Mouse (Mus musculus) retina, embryonic 14.5 days (tissue): ENCODE measurements around the gene Pank4.
A peak's percentile ranks its signal among the peaks of the same experiment; 100 is the strongest.

Source experiments
- DNase-seq: peaks from one replicate; pipeline ENCODE4 v3.0.0-alpha.2; 2015; ENCODE audit warnings: low spot score

The Pank4 gene

GRCm38 (mm10) chr4:154967173-154967572 lies 3.2 kb downstream of the Pank4 start:
- peak; percentile 77 for DNase-seq

DNA sequence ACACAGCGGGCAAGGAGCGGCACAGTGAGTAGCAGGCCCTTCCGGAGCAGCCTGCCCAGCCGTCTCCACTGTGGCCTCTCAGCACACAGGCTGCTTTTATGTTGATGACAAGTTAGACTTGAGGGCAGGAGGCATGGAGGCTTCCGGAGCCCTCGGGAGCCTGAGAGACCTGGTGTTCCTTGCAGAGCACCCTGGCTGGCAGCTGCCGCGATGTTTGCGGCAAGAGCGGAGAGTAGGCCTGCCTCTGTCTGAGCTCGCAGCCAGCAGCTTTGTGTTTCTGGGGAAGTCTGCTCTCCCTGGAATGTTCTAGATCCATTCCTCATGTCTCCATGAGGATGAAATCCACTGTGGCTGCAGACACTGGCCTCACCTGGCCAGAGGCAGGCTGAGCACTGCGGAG lies 8.6 kb downstream of the Pank4 start:
- no peak for DNase-seq

- DNase-seq, result no peak
These were observed 10.3 kb downstream of the Pank4 start for GRCm38 (mm10) chr4:154974163-154974611.

GRCm38 (mm10) chr4:154980110-154980509 lies 16.2 kb downstream of the Pank4 start:
- DNase-seq, result no peak

GRCm38 (mm10) chr4:154981076-154981475 lies 17.2 kb downstream of the Pank4 start:
- no peak for DNase-seq

DNA sequence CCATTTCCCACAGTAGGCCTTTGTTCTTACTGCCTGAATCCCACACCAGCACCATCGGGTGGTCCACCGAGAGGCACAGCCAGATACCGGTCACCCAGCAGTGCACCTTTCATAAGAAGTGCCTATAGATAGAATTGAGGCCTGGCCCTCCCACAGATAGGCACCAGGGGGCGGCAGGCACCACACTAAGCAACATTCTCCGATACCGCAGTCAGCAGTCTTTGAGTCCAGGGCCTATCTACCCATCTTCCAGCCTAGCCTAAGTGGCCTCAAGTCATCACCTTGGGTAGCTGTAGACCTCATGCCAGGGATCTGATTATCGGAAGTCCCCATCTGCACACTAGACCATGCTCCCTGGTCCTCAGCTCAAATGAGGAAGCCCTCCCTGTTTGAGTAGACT lies 17.6 kb downstream of the Pank4 start:
- DNase-seq, result peak; percentile 67

DNA sequence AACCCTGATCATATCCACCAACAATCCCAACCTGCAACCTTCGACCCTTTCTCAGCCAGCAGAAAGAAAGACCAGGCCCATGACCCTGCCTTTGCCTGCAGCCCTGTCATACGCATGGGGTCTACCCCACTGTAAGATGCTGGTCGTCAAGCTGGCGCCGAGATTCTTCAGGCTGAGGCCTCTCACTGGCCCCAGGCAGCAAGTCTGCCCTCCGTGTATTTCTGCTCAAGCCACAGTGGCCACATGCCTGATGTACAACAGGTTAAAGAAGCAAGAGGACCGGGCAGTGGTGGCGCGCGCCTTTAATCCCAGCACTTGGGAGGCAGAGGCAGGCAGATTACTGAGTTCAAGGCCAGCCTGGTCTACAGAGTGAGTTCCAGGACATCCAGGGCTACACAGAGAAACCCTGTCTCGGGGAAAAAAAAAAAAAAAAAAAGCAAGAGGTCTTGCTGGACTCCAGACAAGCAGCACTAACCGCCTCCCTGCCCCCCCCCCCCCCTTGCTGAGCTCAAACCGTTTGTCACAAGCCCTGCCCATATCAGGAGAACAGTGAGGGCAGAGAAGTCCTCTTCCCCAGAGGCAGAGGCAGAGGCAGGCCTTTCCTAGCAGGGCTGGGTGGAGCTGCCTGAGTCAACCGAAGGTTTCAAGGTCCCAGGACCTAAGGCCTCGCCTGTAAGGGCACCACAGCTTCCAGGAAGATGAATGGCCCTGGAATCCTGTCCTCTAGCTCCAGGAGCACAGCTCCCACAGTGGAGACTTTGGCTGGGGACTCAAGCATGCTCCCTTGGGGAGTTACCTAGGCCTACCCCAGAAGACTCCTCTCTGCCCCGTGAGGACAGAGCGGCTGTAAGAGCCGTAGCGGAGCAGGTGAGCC lies 18.6 kb downstream of the Pank4 start:
- DNase-seq, result no peak

GRCm38 (mm10) chr4:154983767-154984166 lies 19.8 kb downstream of the Pank4 start:
- DNase-seq, result no peak

- DNase-seq, result no peak
These were observed 21.3 kb downstream of the Pank4 start for GRCm38 (mm10) chr4:154985151-154985777.

- peak; percentile 81 for DNase-seq
These were observed 22.2 kb downstream of the Pank4 start for GRCm38 (mm10) chr4:154986096-154986495.

- no peak for DNase-seq
These were observed 22.8 kb downstream of the Pank4 start for GRCm38 (mm10) chr4:154986750-154987149.

GRCm38 (mm10) chr4:154994876-154995275 lies 31.0 kb downstream of the Pank4 start:
- DNase-seq, result no peak

- DNase-seq, result peak; percentile 68
These were observed 32.7 kb downstream of the Pank4 start for GRCm38 (mm10) chr4:154996572-154997154.

GRCm38 (mm10) chr4:154999379-154999778 lies 35.5 kb downstream of the Pank4 start:
- no peak for DNase-seq

- DNase-seq, result no peak
These were observed 41.4 kb downstream of the Pank4 start for GRCm38 (mm10) chr4:155005278-155005677.

DNA sequence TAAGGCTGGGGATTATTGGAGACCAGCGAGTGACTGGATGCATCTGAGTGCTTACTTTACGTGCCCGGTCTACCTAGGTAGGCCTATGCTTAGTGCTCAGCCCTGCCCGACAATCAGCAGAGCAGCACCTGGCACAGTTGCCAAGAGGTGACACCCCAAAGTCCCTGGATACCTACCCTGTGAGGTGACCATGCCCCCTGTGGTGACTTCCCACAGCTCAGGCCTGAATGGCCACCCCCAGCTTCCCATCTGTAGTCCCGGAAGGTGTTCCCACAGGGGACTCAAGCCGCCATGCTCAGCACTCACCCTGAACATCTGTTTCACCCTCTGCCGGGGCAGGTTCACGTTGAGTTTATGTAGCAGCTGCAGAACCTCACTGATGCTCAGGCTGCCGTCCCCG lies 42.4 kb downstream of the Pank4 start:
- no peak for DNase-seq

GRCm38 (mm10) chr4:155007641-155008040 lies 43.7 kb downstream of the Pank4 start:
- DNase-seq, result no peak

DNA sequence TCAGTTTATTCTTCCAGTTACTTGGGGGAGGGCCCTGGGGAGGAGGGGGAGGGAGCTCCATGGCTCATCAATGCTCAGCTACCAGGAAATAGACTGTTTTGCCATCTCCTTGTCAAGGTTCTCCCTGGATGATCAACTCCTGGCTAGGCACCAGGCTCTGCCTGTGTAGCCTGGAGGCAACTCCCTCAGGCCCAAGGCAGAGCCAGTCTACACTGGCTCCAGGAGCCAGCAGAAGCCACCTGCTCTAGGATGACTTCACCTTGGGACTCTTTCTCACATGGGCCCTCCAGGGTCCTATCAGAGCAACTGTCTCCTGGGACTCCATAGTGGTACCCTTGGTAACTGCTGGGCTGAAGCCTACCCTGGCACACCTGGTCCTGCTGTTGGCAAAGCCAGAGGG lies 44.2 kb downstream of the Pank4 start:
- DNase-seq, result no peak

- DNase-seq, result no peak
These were observed 45.3 kb downstream of the Pank4 start for GRCm38 (mm10) chr4:155009216-155009615.

GRCm38 (mm10) chr4:155010870-155011269 lies 46.9 kb downstream of the Pank4 start:
- no peak for DNase-seq

DNA sequence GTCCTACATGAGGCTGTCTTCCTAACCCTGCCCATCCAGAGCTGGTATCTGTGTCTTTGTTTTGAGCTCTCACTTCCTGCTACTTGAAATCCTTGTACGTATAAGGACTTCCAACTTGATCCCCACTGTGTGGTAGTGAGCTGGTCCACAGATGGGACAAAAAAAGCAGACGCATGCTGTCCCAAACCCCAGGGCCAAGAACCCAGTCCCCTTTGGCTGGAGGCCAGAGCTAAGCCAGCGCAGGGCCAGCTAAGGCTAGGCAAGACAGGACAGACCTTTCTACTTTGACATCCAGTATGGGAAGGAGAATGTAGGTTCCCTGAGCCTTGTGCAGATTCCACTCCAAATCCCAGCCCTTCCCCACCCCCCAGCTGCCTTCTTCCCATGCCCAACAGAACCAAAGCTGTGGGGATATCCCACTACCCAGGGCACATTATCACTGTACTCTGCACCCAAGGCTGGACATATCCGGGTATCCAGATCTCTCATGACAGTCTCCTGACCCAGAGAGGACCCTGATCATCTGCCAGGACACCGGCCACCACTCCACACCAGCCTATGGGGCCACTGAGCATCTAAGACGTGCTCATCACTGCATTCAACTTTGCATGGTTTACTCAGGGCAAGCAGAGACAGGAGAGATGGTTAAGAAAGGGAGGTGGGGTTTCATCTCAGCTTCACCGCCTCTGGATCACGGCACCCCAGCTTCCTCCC lies 47.5 kb downstream of the Pank4 start:
- DNase-seq, result no peak

DNA sequence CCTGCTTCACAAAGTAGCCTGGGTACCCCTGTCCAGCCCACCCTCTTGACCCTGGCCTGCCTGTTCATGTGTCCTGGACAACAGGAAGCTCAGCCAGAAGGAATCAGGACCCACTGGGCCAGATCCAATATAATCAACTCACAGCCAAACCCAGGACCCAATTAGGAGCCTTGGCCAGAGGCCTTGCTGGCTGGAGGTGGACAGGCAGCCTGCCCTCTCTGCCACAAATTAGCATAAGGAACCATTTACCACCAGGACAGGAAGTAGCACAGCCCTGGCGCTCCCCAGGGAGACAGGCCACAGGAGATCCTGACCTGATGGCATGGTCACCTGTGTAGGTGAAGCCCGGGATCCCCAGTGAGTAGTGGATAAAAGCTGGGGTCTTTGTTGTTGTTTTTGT lies 48.2 kb downstream of the Pank4 start:
- no peak for DNase-seq
